Mouse (Mus musculus) left cerebral cortex, postnatal 10 days (tissue): ENCODE measurements at regions not wholly inside any gene's neighbourhood (a gene's known extent, or its start where the extent isn't known, plus 50 kb on each side); places are given as distances from the start of the nearest gene placed in this dataset.

ENCODE experiments used
- DNase-seq, 2 experiments: peaks; one replicate each; pipeline ENCODE4 v3.0.0; 2021 to 2022; ENCODE audit warnings: low spot score in 2 of 2, mixed read lengths in 1 of 2; ENCODE audit errors: extremely low spot score in 1 of 2
- intact Hi-C: fragments of 180-260 bp; cut with DNase I; formaldehyde crosslinking; loops from one replicate; pipeline ENCODE4 v1.15.1; 2025

DNA sequence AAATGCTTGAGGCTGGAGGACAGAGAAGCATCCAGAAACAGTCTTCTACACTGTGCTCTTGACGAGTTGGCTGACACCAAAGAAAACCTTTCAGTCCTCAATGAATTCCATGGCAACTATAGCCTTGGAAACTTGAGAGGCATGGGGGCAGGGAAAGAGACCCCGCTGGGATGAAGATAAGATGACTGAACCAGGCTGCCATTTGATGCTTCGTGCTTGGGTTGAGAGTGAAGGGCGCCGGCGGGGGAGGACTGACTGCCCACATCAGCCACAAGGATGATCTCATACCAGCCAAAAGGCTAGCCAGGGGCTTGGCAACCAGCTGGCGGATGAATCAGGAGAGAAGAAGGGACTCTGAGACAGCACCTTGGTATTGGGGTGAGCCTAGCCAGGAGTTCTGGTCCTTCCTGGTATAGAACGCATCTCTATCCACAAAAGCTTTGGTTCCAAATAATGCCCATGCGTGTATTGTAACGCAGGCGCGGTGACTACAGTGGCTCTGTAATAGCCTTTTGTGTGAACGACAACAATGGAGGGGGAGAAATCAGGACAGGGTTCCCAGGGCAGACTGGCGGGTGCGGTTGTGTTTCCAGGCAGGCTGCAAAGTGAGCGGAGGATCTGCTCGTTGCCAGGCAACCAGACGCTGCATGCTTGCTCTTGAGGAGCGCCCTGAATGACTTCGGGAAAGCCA, 55.0 kb upstream of the Dars start:
- intact Hi-C loops = no loop called here
- DNase-seq = peak; percentile 82 to 87

DNA sequence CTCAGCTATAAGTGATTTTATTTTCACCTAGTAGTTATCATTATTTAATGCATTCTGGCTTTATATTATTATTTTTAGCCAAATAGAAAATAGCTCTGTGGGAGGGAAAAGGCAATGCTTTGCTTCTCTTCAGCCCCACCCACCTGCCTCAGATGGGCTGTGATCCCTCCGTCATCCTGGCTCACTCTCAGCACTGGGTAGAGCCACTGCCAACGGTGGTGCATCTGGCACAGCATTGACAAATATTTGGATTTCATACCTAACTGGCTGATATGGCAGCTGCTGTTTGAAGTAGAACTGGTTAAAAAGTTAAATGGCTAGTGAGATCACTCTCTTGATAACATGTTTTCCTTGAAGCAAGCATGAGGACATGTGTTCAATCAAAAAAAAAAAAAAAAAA, 53.6 kb upstream of the Dars start:
- DNase-seq = no peak
- intact Hi-C loops = no loop called here

GRCm38 (mm10) chr1:128469054-128469453, 51.9 kb upstream of the Dars start:
- intact Hi-C loops = loop anchor here (10.0 kb wide), 1 partner anchor 356 kb away; no protein-coding TSS in a partner anchor
- no peak for DNase-seq
